Mouse (Mus musculus): Measurements from ENCODE around the gene Fam122b.
"Not testable (repeated sequence)": the region's sequence is repeated elsewhere in the genome, so short reads cannot be mapped to it uniquely, and the experiment has no call there.

GRCm38 (mm10) chrX:53271628-53272027 lies 2.0 kb upstream of the Fam122b start:
- TF ChIP-seq CTCF (IDR thresholded peaks at IDR 0.05; ENCODE audit: borderline replicate concordance, insufficient read depth, low read depth, low read length); POLR2A (IDR thresholded peaks at IDR 0.05; ENCODE audit: borderline replicate concordance, insufficient read depth, low read length): not testable (repeated sequence)

Measured in cerebellum, adult 2 months (tissue).